19 mouse cellular contexts compared by ENCODE assay signal in the genomic region with DNA sequence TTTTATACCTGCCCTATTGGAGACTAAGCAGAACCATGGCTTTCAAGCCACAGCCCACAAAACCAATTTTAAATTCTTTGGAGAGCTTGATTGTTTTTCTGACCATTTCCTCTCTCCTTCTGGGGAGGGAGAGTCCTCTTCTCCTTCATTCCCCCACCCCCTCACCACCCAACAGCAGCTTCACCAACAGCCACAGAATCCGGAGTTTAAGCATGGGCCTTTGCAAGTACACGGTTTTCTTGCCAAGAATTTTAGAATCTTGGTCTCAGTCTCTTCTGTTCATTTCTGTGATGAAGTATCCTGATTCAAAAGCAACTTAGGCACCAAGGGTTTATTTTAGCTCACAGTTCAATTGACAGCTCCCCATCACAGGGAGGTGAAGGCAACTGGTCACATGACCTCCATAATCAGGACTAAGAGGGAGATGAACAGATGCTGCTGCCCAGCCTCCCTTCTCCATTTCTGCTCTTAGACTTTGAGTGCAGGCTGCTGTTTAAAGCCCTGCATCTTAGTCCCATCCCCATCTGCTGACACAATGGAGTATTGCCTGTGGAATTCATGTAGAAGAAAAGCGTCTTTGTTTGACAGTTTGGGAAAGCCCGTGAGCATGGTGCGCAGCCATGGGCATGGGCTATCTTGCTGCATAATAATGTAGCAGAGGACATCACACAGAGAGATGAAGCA.
DNase-seq lines count a peak whose midpoint lies in the region; TF ChIP-seq lines count a peak whose summit lies in the region.
"Had no signal": no experiment of that assay in that cellular context is flagged by ENCODE, and none has a peak within 500 bp of the region (broad histone marks: within the 10 kb centered on the region; RNA-seq: fewer than 3 reads in every experiment).

No protein-coding gene starts in this region.

- no peak for DNase-seq in layer of hippocampus, adult 2 months (ENCODE audit: low spot score in 2 of 2)
- no peak for DNase-seq in layer of hippocampus, postnatal 10 days (ENCODE audit: low spot score in 2 of 2)
- DNase-seq in right cerebral cortex, adult 18-20 months: peak; percentile 32
- no peak for DNase-seq in right cerebral cortex, postnatal 14 days
- DNase-seq in ZHBTc4 (ENCODE audit: low read depth, low spot score): peak; percentile 54
- peak; percentile 31 for DNase-seq in retina, postnatal 1 day
- no peak for DNase-seq in T-cell, adult 2 months (ENCODE audit: low spot score)
- no peak for DNase-seq in neural tube, embryonic 10.5 days (ENCODE audit: extremely low spot score, low spot score)
- DNase-seq: adrenal gland, postnatal 14 days; cerebellum, adult 2 months; cerebellum, postnatal 10 days; embryo, embryonic 11 days; heart, adult 18-20 months; heart, postnatal 10 days; heart, postnatal 4 days had no signal

- no peak overlapping the region for H3K27ac ChIP-seq in layer of hippocampus, adult 2 months
- H3K27ac ChIP-seq: embryonic facial prominence, embryonic 15.5 days; forebrain, embryonic 15.5 days; heart, embryonic 10.5 days; hindbrain, embryonic 12.5 days had no signal

- TF ChIP-seq CTCF in layer of hippocampus, adult 2 months (conservative IDR thresholded peaks at IDR 0.05): peak; percentile 41

- no peak overlapping the region for H3K4me3 ChIP-seq in layer of hippocampus, adult 2 months
- H3K4me3 ChIP-seq: embryonic facial prominence, embryonic 15.5 days; forebrain, embryonic 15.5 days; heart, embryonic 10.5 days; hindbrain, embryonic 12.5 days had no signal

Comparison
In these comparisons a context has a peak if more than half of its experiments do, and no peak if none do; other contexts are left out.
1. DNase-seq: peak in right cerebral cortex, adult 18-20 months (single experiment), ZHBTc4 (single experiment) and retina, postnatal 1 day (single experiment); none in layer of hippocampus, adult 2 months (0 of 2), layer of hippocampus, postnatal 10 days (0 of 2), right cerebral cortex, postnatal 14 days (single experiment), T-cell, adult 2 months (single experiment) and neural tube, embryonic 10.5 days (single experiment).